Mouse (Mus musculus) left cerebral cortex, postnatal 14 days (tissue): ENCODE measurements around the gene Ndufb4. TPM values are rescaled to one million over a fixed set of nuclear protein-coding genes. Genes with fewer than 3 reads are reported as not detected.
"Not testable (repeated sequence)": the region's sequence is repeated elsewhere in the genome, so short reads cannot be mapped to it uniquely, and the experiment has no call there.

Experiments used
- DNase-seq, 2 experiments: peaks; one replicate each; pipeline ENCODE4 v3.0.0; 2021 to 2022; ENCODE audit warnings: low spot score in 2 of 2, mixed read lengths in 1 of 2
- intact Hi-C: fragments of 180-260 bp; cut with DNase I; formaldehyde crosslinking; loops from one replicate; pipeline ENCODE4 v1.15.1; 2025
- total RNA-seq, 2 experiments: library from RNA; stranded (reverse); gene quantifications; 2 replicates each; pipeline ENCODE4 v1.2.3; 2021

The Ndufb4 gene
- total RNA-seq, 2 experiments from 2014 or later = 73.9 to 77.1 TPM

GRCm38 (mm10) chr16:37651467-37651866 lies 2.8 kb downstream of the Ndufb4 start:
- no peak for DNase-seq
- intact Hi-C loops = loop anchor here (10.0 kb wide), 1 partner anchor 267 kb away; the partner anchor contains the start of gene Stxbp5l

- no peak for DNase-seq
- intact Hi-C loops = no loop called here
These were observed 5.2 kb downstream of the Ndufb4 start for GRCm38 (mm10) chr16:37649068-37649467.

- intact Hi-C loops = no loop called here
These were observed 6.3 kb downstream of the Ndufb4 start for GRCm38 (mm10) chr16:37647936-37648335.

GRCm38 (mm10) chr16:37647067-37647466 lies 7.2 kb downstream of the Ndufb4 start:
- DNase-seq = peak; percentile 26 to 50
- intact Hi-C loops = no loop called here

More at GRCm38 (mm10) chr16:37647936-37648335, 6.3 kb downstream of the Ndufb4 start:
- no peak for DNase-seq

- no peak for DNase-seq
- intact Hi-C loops = no loop called here
These were observed 8.5 kb downstream of the Ndufb4 start for GRCm38 (mm10) chr16:37645799-37646198.

- DNase-seq = no peak
- intact Hi-C loops = no loop called here
These were observed 9.0 kb downstream of the Ndufb4 start for GRCm38 (mm10) chr16:37645211-37645610.

- no peak for DNase-seq
- intact Hi-C loops = no loop called here
These were observed 9.8 kb downstream of the Ndufb4 start for GRCm38 (mm10) chr16:37644486-37644885.

GRCm38 (mm10) chr16:37640522-37640921 lies 13.7 kb downstream of the Ndufb4 start:
- DNase-seq, intact Hi-C loops: not testable (repeated sequence)

- intact Hi-C loops = no loop called here
- DNase-seq = no peak
These were observed 16.5 kb downstream of the Ndufb4 start for GRCm38 (mm10) chr16:37637802-37638201.

GRCm38 (mm10) chr16:37636107-37636506 lies 18.1 kb downstream of the Ndufb4 start:
- DNase-seq = peak; percentile 43 to 44
- intact Hi-C loops = no loop called here

- intact Hi-C loops = no loop called here
- no peak for DNase-seq
These were observed 19.2 kb downstream of the Ndufb4 start for GRCm38 (mm10) chr16:37635095-37635494.

GRCm38 (mm10) chr16:37634578-37634977 lies 19.7 kb downstream of the Ndufb4 start:
- intact Hi-C loops = no loop called here
- no peak for DNase-seq

GRCm38 (mm10) chr16:37629011-37629410 lies 25.2 kb downstream of the Ndufb4 start:
- DNase-seq = no peak
- intact Hi-C loops = no loop called here

GRCm38 (mm10) chr16:37628336-37628735 lies 25.9 kb downstream of the Ndufb4 start:
- DNase-seq = no peak
- intact Hi-C loops = no loop called here

- DNase-seq = no peak
- intact Hi-C loops = no loop called here
These were observed 27.8 kb downstream of the Ndufb4 start for GRCm38 (mm10) chr16:37626388-37626949.

GRCm38 (mm10) chr16:37622919-37623318 lies 31.3 kb downstream of the Ndufb4 start:
- intact Hi-C loops = no loop called here
- no peak for DNase-seq

- intact Hi-C loops = no loop called here
- DNase-seq = no peak
These were observed 31.9 kb downstream of the Ndufb4 start for GRCm38 (mm10) chr16:37622403-37622802.

- intact Hi-C loops = no loop called here
- peak; percentile 60 to 76 for DNase-seq
These were observed 36.6 kb downstream of the Ndufb4 start for GRCm38 (mm10) chr16:37617695-37618094.

GRCm38 (mm10) chr16:37616104-37616503 lies 38.1 kb downstream of the Ndufb4 start:
- peak in 1 of 2 experiments; percentile 22 for DNase-seq
- intact Hi-C loops = no loop called here

GRCm38 (mm10) chr16:37615429-37615828 lies 38.8 kb downstream of the Ndufb4 start:
- intact Hi-C loops = no loop called here
- no peak for DNase-seq

- intact Hi-C loops = no loop called here
- no peak for DNase-seq
These were observed 39.7 kb downstream of the Ndufb4 start for GRCm38 (mm10) chr16:37614540-37614939.

GRCm38 (mm10) chr16:37612013-37612412 lies 42.2 kb downstream of the Ndufb4 start:
- intact Hi-C loops = no loop called here
- no peak for DNase-seq
